Mouse (Mus musculus): ENCODE measurements around the gene Scel.

Gene Scel

GRCm38 (mm10) chr14:103655448-103655847, 142.3 kb downstream of the Scel start:
- no peak for DNase-seq

DNA sequence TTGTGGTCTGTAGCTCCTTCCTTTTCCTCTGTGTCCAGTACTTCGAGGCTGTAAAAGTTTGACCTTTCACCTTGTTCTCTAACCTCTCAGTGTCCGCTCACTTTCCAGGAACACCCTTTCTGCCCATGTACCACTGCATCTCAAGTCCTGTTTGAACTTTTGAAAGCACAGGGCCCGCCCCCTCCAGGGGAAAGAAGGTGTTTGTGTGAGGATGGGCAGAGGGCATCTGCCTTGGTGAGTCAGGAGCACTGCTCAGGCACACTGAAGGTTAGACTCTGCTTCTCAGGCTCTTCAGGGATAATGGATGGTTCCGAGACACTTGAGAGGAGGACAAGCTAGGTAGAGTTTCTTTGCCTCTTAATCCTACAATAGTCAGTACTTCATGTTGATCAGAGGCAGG, 144.7 kb downstream of the Scel start:
- DNase-seq = no peak

All from right cerebral cortex, postnatal 14 days (tissue).